Mouse (Mus musculus) thymus, postnatal 25 days (tissue): Measurements from ENCODE around the gene Efhd2.

Source experiments
- DNase-seq: peaks from one replicate; pipeline ENCODE4 v3.0.0; 2022

The Efhd2 gene

DNA sequence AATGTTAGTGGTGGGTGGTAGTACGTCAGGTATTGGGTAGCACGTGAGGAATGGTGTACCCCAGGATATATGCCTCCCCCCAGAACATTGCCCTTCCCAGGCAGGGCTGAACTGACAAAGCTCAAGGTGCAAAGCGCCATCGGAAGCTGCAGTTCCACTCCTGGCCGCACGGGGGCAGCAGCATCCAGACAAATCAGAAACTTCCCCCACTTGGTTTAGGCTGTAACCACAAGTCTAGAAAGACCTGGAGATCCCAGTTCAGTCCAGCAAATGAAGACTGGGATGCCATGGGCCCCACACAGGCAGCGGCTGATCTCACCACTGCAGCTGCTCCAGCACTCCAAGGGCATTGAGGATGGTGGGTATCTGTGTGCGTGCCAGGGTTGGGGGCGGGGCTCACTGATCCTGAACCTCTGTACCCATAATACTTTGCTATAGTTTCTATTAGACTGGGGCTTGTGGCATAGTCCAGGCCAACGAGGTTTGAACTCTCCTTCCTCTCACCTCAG is 17.2 kb downstream of the Efhd2 start:
- peak; percentile 73 for DNase-seq

DNA sequence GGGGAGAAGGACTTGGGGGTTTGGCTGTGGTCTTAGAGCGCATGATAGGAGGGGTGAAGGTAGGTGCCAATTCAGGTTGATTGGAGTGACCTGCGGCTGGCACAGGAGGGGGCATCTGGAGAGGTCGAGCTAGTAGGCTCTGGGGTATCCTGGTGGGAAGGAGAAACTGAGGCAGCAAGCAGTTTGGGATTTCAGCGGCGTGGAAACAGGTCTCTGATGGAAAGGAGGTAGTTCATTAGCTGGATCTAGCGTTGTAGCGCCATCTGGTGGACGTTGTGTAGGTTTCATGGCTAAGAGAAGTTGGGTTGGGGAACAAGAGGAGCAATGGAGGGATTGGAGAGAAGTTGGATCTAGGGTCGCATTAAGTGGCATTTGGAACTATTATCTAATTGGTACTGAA is 21.3 kb downstream of the Efhd2 start:
- DNase-seq = peak; percentile 40

DNA sequence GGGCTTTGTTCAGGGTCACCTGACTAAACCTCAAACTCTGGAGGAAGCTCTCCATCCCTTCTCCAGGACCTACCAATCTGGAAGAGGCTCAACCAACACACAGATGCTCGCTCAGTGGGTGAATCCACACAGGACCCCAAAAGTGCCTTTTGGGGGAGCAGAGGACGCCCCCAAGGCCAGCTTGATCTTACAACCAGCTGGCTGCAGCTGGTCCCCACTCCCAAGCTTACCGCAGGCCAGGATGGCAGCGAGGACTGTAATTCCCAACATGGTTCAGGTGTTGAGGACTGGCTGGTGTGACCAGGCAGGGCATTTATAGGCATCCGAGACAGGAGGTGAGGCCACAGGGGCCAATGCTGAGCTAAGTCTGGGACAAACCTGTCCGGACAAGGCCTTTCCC is 28.7 kb downstream of the Efhd2 start, which contains the start of gene Ctrc:
Gene Ctrc, minus strand, starts transcription at position 361 of the 400 bp plus-strand sequence.
- DNase-seq = no peak

DNA sequence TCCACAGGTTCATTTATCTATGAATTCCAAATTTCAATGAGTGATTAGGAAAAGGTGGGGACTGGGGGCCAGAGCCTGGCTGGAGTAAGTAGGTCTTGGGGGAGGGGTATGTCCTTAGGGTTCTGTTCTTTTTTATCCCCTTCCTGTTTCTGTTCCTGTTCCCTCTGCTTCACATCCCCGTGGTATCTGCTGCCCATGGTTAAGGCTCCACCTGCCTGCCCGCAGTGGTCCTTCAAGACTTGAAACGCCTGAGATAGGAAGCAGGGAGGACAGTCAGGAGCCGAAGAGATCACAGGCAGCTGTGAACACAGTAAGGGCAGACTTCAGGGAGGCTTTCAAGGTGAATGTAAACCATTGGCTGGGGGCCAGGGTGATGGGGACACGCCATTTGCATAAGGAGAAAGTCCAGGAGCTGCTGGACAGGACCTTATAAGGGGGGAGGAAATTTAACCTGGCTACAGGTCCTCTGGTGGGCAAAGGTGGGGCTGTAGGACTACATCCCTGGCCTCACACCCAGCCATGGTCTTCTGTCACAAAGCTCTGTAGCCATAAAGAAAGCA is 40.1 kb downstream of the Efhd2 start:
- no peak for DNase-seq

DNA sequence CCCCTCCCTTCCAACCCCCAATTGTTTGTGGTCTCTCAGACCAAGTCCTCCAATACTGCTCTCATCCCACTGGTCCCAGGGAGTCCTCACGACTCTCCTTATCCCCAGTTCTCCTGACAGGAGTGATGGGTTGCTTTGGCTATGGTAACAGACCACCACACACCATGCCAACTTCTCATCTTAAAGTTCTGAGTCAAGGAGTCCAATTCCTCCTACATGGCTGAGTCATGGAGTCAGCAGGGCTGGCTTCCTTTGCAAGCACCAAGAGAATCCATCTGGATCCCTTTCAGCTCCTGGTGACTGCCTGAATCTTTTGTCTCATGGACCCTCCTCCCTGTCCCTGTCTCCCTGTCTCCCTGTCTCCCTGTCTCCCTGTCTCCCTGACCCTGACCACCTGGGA is 40.8 kb downstream of the Efhd2 start:
- no peak for DNase-seq

DNA sequence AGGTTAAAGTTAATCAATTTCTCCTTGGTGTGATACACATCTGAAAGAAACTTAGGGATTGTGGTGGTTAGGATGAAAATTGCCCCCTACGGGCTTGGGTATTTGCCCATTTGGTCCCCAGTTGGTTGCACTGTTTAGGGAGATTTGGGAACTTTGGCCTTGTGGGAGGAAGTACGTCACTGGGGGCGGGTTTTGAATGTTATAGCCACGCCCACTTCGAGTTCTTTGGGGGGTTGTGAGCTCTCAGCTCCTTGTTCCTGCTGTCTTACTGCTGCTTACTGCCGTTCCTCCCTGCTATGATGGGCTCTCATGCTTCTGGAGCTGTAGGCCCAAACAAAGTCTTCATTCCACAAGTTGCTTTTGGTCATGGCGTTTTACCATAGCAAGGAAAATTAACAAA is 43.4 kb downstream of the Efhd2 start:
- DNase-seq = no peak

DNA sequence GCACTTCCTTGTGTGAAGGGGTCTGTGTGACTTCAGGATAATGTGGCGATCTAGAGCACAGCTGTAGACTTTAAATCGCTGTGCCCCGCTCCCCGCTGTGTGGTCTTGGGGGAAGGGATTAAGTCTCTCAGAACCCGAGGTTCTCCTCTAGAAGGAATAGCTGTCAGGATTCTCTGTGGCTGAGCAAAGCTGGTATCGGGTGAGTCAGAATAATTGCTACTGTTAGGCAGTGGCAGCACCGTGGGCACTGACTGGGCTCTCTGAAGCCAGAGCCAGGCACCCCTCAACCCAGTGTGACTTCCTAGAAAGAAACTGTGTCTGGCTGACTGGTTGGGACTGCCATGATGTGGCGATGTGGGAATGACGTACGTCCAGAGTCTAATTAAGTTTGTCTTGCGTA is 44.3 kb downstream of the Efhd2 start:
- DNase-seq = no peak

DNA sequence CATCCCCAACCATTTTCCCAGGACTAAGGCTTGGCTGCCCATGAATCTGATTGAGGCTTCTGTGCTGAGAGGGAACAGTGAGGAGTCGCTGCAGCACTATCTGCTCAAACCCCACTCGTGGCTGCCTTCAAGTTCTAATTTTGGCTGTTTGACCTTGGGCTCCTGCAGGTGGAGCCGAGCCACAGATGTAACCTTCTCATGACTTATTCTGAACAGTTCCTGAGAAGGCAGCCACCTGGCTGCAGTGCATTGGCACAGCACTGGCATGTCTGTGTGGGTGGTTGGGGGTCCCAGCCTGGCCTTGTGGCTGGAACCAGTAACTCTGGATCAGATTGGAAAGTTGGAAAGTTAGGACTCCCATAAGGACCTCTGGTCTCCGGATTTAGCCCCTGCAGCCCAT is 46.5 kb downstream of the Efhd2 start:
- DNase-seq = no peak

DNA sequence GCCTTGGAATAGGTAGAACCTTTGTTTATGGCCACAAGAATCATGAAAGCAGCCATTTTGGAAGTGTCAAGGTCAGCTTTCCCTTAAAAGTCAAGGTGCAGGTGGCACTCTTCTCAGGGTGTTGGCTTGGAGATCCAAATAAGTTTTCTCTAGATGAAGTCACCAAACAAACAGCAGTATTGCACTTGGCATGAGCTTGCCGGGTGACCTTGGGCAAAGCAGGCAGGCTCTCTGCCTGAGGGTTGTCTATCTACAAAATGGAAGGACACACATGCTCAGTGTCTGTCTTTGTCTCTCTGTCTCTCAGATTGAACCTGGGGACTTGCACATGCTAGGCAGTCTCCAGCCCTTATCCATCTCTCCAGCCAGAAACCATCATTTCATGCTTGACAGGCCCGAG is 47.3 kb downstream of the Efhd2 start:
- no peak for DNase-seq

DNA sequence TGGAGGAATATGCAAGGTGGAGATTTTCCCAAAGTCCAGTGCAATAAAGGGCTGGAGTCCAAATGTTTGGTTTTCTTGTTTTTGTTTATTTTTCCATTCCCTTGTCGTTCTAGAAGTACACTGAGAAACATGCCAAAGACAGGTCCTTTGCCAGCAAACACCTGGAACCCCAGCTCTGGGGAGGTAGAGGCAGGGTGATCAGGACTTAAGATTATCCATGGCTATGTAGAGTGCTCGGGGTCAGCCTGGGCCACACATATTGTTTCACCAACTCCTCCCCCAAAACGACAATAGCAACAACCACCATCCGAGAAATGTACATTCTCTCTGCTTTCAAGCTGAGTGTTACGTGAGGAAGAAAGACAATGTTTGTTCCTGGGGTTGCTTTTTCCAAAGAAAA is 48.7 kb downstream of the Efhd2 start, which contains the start of gene Cela2a:
Gene Cela2a, minus strand, starts transcription at position 101 of the 400 bp plus-strand sequence.
- DNase-seq = no peak

DNA sequence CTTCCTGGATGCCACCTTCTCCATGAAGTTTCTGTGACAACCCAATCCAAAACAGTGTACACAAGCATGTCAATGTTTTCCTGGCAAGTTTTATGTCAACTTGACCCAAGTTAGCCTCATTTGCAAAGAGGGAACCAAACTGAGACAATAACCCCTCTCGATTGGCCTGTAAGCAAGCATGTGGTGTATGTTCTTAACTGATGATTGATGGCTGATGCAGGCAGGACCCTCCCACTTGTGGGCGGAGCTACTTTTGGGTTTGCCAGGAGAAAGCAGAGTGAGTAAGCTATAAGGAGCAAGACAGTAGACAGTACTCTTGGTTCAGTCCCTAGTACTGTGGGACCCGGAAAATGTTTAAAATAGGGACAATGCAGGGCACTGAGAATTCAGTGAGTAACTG is 51.7 kb downstream of the Efhd2 start:
- no peak for DNase-seq

DNA sequence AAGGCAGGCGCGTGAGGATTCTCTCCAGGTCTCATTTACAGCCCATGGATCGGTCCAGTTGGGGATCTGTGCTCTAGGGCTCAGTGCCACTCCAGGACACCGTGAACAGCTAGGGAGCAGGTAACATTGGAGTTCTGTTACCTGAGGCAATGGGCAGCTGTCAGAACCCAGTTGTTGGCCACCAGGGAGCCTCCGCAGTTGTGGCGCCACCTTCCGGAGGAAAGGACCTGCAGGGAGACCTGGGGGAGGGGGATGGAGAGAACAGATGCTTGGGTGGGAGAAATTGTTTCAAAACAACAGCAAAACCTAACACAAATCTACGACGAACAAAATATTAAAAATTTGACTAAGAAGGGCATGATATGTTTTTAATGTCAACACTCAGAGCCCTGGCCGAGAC is 52.6 kb downstream of the Efhd2 start:
- DNase-seq = peak; percentile 16

DNA sequence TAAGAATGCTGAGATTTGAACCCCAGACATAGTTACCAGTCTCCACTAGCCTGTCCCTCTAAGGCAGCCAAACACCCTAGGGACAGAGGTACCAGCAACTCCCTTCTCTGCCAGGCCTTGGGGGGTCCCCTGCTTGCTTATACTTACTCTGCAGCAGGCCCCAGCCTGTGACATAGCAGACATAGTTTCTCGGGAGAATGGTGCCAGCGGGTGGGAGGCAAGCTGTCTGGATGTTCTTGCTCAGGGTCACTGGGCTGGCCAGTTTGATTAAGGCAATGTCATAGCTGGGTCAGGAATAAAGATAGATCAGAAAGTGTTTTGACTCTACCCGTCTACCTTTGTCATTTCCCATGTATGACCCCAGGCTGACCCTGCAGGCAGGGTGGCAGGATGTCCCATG is 53.5 kb downstream of the Efhd2 start:
- DNase-seq = no peak

DNA sequence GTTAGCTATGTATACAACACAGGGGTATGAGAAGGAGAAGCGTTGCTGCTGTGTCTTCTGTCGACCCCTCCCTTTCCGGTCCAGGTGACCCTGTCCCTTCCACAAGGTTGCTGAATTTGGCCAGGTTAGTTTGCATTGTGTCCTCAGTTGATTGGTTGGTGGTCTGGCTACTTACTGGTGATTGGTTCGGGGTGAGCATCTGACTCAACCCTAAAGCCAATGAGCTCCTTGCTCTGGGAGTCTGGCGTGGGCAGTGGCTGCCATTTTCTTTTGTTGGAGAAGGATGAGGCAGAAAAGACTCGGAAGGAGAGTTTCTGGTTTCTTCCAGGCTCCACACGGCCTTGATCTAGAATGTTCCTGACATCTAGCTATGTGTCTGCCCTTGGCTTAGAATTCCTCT is 55.4 kb downstream of the Efhd2 start:
- DNase-seq = no peak

DNA sequence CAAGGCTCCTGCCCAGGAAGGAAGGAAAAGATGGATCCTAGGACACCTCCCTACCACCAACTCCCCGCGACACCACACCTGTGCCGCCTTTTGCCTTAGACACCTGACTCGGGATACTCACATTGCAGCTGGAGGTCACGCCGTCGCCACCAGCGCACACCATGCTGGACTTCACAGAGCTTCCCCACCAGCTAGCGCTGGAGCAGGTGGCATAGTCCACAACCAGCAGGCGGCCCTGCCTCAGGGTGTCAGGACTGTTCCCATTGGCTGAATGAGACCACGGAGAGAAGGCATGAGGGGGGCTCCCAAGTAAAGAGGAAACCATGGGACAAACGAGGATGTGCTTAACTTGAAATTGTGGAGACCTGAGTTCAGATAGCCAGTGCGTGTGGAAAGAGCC is 55.9 kb downstream of the Efhd2 start:
- DNase-seq = no peak

DNA sequence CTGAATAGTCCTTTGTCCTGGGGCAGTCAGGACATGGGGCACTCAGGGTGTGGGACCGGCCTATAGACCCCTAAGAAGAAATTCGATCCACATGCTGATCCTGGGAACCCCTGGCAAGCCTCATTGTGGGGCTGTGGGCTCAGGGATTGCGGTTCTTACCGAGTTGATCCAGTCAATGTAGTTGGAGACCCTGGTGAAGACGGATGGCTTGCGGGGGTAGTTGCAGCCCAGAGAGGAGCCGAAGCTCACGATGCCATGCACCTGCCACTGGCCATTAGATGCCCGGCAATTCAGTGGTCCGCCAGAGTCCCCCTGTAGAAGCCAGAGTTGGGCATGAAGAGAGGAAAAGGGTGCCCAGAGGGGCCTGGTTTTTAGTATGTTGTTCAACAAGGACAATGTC is 57.0 kb downstream of the Efhd2 start:
- DNase-seq = no peak

DNA sequence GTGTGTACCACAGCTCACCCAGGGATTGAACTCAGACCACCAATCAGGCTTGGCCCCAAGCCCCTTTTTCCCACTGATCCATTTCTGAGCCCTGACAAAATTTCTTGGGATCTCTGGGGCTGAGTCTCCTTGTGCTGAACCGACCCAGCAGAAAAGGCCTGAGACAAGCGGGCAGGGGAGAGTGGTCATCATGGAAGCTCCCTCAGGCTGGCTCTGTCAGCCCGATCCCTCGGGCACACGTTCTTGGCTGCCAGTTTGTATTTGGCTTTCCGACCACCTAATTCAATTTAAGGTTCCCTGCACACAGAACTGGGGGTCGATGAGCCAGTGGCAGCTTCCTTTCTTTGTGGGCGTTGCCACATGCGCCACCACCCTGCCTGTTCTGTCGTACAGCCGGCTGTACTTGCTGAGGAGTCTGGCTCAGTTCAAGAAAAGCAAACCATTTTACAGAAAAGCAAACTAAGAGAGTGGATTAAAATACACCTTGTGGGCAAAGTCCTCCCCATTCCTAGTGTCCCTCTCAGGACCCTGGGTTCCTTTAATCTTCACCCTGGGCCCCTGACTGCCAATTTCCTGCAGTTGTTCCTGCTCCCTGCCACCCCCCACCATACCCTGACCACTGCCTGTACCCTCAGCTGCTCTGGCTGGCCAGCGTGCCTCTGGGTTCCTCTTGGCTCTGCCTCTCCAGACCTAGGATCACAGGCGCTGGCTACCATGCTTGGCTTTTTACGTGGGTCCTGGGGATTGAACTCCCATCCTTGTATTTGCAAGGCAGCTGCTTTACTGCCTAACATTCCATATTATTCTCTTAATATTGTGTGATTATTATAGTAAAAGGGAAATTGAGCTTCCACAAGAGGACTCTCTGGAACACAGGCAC is 57.7 kb downstream of the Efhd2 start:
- no peak for DNase-seq

DNA sequence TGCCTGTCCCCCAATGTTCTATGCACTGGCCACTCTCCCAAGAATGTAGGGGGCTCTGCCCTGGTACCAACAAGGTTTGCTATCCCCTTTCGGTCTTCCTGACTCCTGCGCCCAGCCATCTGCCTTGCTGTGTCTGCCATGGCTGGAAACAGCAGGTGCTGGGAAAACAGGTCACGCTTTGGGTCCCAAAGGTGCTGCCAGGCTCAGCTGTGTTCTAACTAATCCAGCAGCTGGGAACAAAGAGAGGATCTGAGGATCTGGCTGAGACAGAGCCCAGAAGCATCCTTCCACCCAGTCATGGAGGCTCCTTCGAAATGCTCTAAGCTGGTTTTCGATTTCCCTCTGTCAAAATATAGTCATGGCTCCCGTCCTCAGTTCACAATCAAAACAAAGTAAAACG is 58.5 kb downstream of the Efhd2 start:
- DNase-seq = no peak

DNA sequence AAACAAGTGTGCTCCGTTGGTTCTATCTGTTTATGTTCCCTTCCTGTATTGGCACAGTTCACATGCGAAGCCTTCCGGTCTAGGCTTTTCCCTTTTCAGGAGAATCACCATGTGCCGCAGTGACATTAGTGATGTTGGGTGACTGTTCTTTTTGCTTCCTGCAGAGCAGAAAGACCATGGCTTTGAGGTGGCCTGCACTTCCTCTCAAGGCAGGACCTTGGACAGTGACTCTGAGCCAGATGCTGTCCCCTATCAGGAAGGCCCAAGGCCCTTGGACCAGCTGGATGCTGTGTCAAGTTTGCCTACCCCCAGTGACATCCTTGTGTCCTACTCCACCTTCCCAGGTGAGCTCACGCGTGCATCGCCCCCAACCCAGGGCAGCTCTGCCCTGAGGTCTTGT is 63.3 kb downstream of the Efhd2 start:
- DNase-seq = no peak

DNA sequence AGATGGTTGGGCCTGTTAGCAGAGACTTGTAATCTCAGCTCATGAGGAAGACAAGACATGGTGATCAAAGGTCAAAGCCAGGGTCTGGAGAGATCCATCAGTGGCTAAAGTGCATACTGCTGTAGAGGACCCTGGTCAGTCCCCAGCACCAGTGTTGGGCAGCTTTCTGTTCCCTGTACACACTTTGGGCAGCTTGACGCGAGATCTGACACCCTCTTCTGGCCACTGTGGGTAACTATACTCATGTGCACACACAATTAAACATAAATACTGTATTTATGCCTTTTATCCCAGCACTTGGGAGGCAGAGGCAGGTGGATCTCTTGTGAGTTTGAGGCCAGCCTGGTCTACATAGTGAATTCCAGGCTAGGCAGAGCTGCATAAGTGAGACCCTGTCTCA is 63.7 kb downstream of the Efhd2 start:
- no peak for DNase-seq

DNA sequence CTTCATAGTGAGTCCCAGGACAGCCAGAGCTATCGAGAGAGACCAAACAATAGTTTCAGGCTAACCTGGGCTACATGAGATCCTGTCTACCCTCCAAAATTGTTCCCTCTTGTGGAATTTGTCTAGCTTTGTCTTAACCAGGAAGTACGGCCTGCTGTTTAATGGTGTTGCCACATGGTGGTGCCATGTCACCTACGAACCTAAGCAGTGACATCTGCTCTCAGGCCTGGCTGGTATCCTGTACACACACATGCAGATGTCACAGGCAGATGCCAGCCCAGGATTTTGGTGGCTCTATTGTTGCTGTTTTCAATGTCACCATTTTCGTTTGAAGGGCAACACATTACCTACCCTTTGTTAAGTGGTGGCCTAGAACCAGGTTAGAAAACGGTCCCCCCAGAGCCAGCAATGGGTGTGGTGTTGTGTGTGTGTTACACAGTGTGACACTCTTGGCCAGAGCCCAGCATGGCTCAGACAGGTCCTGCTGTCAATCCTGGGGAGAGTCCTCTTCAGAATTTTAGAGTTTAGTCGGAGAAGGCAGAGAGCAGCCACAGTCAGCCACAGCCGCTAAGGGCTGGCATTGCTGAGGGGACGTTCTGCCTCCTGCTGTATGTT is 64.8 kb downstream of the Efhd2 start:
- peak; percentile 26 for DNase-seq
